Mouse (Mus musculus): ENCODE results near the gene Ank. TPM values are rescaled to one million over a fixed set of nuclear protein-coding genes. Genes with fewer than 3 reads are reported as not detected.
"Not testable (repeated sequence)": the region's sequence is repeated elsewhere in the genome, so short reads cannot be mapped to it uniquely, and the experiment has no call there.

The Ank gene
- total and polyA plus RNA-seq, 2 experiments from 2014 or later: 15.8 to 28.4 TPM

DNA sequence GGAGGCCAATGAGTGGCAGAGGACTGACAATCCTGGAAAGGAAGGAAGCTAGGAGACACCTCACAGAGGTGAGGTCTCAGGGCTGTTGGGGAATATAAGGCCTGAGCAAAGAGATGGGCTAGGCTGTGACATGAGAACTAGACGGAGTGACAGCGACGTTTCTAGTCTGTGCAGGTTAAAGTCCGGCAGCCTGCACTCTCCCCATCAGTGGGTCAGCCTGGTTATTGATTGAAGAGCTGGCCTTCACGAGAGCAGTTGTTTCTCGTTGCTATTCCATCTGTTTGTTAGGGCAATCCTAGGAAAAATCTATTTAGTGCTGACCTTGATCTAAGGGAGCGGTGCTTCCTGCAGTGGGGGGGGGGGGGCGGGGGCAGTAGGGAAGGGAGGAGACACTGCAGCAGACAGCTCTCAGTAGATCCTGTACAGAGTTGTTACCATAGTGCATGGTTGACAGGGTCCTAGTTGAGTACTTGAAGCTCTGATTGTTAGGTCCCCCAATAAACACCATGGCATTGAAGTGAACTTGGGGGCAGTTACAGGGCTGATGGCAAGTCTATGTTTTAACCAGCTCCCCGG lies 21.6 kb upstream of the Ank start:
- Histone ChIP-seq H3K36me3 (ENCODE audit: insufficient read depth, low read length) (no peaks in the 10 kb centered on the region), H3K9me3 (ENCODE audit: low read length) (no peaks in the 10 kb centered on the region), H3K4me2 (ENCODE audit: low read depth, low read length, poor library complexity, severe bottlenecking) (no peak overlapping the region), H3K27me3 (ENCODE audit: insufficient read depth, low read length) (no peaks in the 10 kb centered on the region), H3K4me3 (ENCODE audit: low read depth, low read length) (no peak overlapping the region), H3K4me1 (ENCODE audit: insufficient read depth, low read length) (no peaks in the 10 kb centered on the region), H3K27ac (ENCODE audit: low read depth, low read length) (no peak overlapping the region), H3K9ac (replicated peaks; ENCODE audit: low read length, poor library complexity, severe bottlenecking) (no peak overlapping the region)
- DNase-seq (ENCODE audit: low spot score) (no peak), ATAC-seq (ENCODE audit: low FRiP score) (no peak)
- TF ChIP-seq CTCF (IDR thresholded peaks at IDR 0.05): no peak
- WGBS: 83% methylated on average over 8 of the region's 9 CpGs

- H3K27me3 ChIP-seq (ENCODE audit: insufficient read depth, low read length): no peaks in the 10 kb centered on the region
- DNase-seq (ENCODE audit: low spot score): no peak
- H3K27ac ChIP-seq (ENCODE audit: low read depth, low read length): no peak overlapping the region
- H3K4me1 ChIP-seq (ENCODE audit: insufficient read depth, low read length): no peaks in the 10 kb centered on the region
- H3K4me3 ChIP-seq (ENCODE audit: low read depth, low read length): no peak overlapping the region
- no peak for TF ChIP-seq CTCF (IDR thresholded peaks at IDR 0.05)
- whole genome bisulfite sequencing: 72% methylated on average over 5 of the region's 5 CpGs
- no peak for ATAC-seq (ENCODE audit: low FRiP score)
- H3K36me3 ChIP-seq (ENCODE audit: insufficient read depth, low read length): no peaks in the 10 kb centered on the region
- no peak overlapping the region for H3K9ac ChIP-seq (replicated peaks; ENCODE audit: low read length, poor library complexity, severe bottlenecking)
- H3K4me2 ChIP-seq (ENCODE audit: low read depth, low read length, poor library complexity, severe bottlenecking): no peak overlapping the region
- no peaks in the 10 kb centered on the region for H3K9me3 ChIP-seq (ENCODE audit: low read length)
Measured at GRCm38 (mm10) chr15:27450689-27451088, 15.8 kb upstream of the Ank start.

DNA sequence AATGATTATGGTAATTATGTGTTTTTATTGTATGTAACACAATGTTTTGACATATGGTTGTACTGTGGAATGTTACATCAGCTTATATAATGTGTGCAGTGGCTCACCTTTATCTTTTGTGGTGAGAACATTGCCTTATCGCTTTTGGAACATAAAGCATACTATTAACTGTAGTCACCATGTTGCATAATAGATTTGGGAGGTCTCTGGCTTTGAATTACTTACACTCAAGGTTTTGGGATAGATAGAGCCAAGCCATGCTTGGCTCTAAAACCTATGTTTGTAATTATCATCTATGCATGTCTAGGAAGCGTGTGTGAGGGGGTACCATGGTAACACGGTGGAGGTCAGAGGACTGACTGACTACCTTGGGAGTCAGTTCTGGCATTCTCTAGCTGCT lies 14.7 kb upstream of the Ank start:
- WGBS: 84% methylated on average over 3 of the region's 3 CpGs
- no peak overlapping the region for H3K9ac ChIP-seq (replicated peaks; ENCODE audit: low read length, poor library complexity, severe bottlenecking)
- no peak overlapping the region for H3K4me2 ChIP-seq (ENCODE audit: low read depth, low read length, poor library complexity, severe bottlenecking)
- DNase-seq (ENCODE audit: low spot score) (no peak), ATAC-seq (ENCODE audit: low FRiP score) (no peak)
- H3K27me3 ChIP-seq (ENCODE audit: insufficient read depth, low read length): no peaks in the 10 kb centered on the region
- H3K27ac ChIP-seq (ENCODE audit: low read depth, low read length): no peak overlapping the region
- no peaks in the 10 kb centered on the region for H3K4me1 ChIP-seq (ENCODE audit: insufficient read depth, low read length)
- no peak overlapping the region for H3K4me3 ChIP-seq (ENCODE audit: low read depth, low read length)
- H3K36me3 ChIP-seq (ENCODE audit: insufficient read depth, low read length): no peaks in the 10 kb centered on the region
- H3K9me3 ChIP-seq (ENCODE audit: low read length): no peaks in the 10 kb centered on the region
- no peak for TF ChIP-seq CTCF (IDR thresholded peaks at IDR 0.05)

DNA sequence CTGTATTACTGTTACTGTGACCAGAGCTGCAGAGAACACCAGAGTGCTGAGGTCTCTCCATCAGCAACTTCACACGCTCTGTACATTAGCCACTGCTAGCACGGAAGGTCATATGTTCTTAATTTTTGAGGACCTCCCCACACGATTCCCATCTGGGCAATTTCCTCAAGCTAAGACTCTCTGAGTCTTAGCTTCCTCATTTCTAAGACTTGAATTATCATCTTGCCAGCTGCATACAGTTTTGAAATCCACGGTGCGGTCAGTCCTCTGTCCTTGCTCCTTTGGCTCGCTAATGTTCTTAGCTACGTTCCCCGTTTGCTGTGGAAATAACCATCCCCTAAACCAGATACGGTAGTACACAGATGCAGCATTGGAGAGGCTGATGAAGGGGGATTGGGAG lies 14.0 kb upstream of the Ank start:
- no peak for ATAC-seq (ENCODE audit: low FRiP score)
- Histone ChIP-seq H3K27me3 (ENCODE audit: insufficient read depth, low read length) (no peaks in the 10 kb centered on the region), H3K4me1 (ENCODE audit: insufficient read depth, low read length) (no peaks in the 10 kb centered on the region), H3K9ac (replicated peaks; ENCODE audit: low read length, poor library complexity, severe bottlenecking) (no peak overlapping the region), H3K36me3 (ENCODE audit: insufficient read depth, low read length) (no peaks in the 10 kb centered on the region), H3K27ac (ENCODE audit: low read depth, low read length) (no peak overlapping the region), H3K9me3 (ENCODE audit: low read length) (no peaks in the 10 kb centered on the region), H3K4me3 (ENCODE audit: low read depth, low read length) (no peak overlapping the region), H3K4me2 (ENCODE audit: low read depth, low read length, poor library complexity, severe bottlenecking) (no peak overlapping the region)
- WGBS: 91% methylated on average over 9 of the region's 9 CpGs
- no peak for TF ChIP-seq CTCF (IDR thresholded peaks at IDR 0.05)
- no peak for DNase-seq (ENCODE audit: low spot score)

DNA sequence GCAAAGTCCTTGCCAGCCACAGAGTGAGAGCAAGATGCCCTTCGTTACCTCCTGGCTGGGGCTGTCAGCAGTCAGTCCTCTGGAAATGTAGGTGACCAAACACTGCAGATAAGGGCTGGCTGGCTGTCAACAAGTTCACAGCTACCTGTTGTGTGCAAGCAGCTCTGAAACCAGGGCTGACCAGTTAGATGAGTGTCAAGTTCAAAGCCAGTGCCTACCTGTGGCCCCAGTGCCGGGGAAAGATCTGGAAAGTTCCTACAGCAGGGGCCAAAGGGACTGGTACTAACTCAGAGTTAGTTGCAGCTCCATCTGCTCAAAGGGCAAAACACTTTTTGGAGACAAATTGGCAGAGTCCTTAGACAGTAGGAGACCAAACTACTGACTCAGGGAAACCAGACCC lies 9.5 kb upstream of the Ank start:
- no peak overlapping the region for H3K9ac ChIP-seq (replicated peaks; ENCODE audit: low read length, poor library complexity, severe bottlenecking)
- no peaks in the 10 kb centered on the region for H3K36me3 ChIP-seq (ENCODE audit: insufficient read depth, low read length)
- no peak for TF ChIP-seq CTCF (IDR thresholded peaks at IDR 0.05)
- DNase-seq (ENCODE audit: low spot score): no peak
- H3K27me3 ChIP-seq (ENCODE audit: insufficient read depth, low read length): no peaks in the 10 kb centered on the region
- H3K4me1 ChIP-seq (ENCODE audit: insufficient read depth, low read length): no peaks in the 10 kb centered on the region
- no peak overlapping the region for H3K4me3 ChIP-seq (ENCODE audit: low read depth, low read length)
- no peaks in the 10 kb centered on the region for H3K9me3 ChIP-seq (ENCODE audit: low read length)
- WGBS: 88% methylated on average over 2 of the region's 2 CpGs
- ATAC-seq (ENCODE audit: low FRiP score): no peak
- H3K27ac ChIP-seq (ENCODE audit: low read depth, low read length): no peak overlapping the region
- H3K4me2 ChIP-seq (ENCODE audit: low read depth, low read length, poor library complexity, severe bottlenecking): no peak overlapping the region

DNA sequence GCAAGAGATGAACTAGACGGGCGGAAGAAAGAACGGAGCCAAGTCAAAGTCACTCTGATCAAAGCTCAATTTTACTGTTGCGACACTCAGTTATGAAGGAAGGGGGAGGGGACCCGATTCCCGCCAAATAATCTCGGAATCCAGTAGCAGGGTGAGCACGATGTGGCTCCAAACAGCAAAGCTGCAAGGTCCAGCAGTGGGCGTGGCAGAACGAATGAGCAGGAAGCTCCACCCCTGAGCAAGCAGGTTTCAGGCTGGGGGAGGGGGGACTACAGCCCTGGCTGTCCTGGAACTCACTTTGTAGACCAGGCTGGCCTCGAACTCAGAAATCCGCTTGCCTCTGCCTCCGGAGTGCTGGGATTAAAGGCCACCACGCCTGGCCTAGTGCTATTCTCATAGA lies 6.7 kb upstream of the Ank start:
- H3K4me3 ChIP-seq (ENCODE audit: low read depth, low read length); H3K9me3 ChIP-seq (ENCODE audit: low read length); DNase-seq (ENCODE audit: low spot score); H3K36me3 ChIP-seq (ENCODE audit: insufficient read depth, low read length); H3K27ac ChIP-seq (ENCODE audit: low read depth, low read length); ATAC-seq (ENCODE audit: low FRiP score); H3K4me1 ChIP-seq (ENCODE audit: insufficient read depth, low read length); H3K9ac ChIP-seq (replicated peaks; ENCODE audit: low read length, poor library complexity, severe bottlenecking); H3K27me3 ChIP-seq (ENCODE audit: insufficient read depth, low read length); H3K4me2 ChIP-seq (ENCODE audit: low read depth, low read length, poor library complexity, severe bottlenecking): not testable (repeated sequence)
- whole genome bisulfite sequencing: 55% methylated on average over 14 of the region's 14 CpGs
